Mouse (Mus musculus) lung, postnatal 10 days (tissue): ENCODE results near the gene Pacs2.

Experiments used
- DNase-seq: peaks from one replicate; pipeline ENCODE4 v3.0.0; 2021

Pacs2 gene

DNA sequence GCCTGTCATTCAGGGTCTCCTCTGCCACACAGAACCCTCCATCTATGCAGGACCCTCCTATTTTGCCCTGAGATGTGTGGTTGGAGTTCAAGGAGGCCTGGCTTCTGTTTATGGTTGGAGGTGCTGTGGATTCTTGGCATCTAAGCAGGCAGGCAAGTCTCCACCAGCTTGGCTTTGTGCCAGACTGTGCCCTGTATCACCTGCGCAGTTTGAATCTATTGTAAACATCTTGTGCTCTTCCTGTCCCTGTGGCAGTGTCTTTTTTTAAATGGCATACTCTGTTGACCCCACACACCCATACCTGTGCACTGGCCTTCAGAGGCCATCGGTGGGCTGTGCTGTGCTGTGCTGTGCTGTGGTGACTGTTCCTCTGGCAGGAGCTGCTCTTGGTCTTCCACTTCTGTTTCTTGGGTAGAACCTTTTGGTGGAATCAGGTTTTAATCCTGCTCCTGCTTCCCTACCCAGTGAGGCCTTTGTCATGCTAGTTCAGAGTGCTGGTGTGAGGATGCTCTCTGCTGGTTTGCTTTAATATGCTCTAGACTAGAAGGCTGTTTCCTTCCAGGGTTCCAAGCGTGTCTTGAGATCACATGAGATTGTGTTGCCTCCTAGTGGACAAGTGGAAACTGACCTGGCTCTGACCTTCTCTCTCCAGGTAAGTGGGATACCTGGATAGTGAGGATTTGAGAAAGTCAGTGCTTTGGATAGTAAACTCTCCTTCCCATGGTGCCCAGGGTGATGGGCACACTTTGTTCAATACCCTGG is 30.8 kb downstream of the Pacs2 start:
- DNase-seq, result peak; percentile 65

GRCm38 (mm10) chr12:113046861-113047260 is 32.6 kb downstream of the Pacs2 start:
- no peak for DNase-seq

GRCm38 (mm10) chr12:113048103-113048502 is 33.8 kb downstream of the Pacs2 start:
- peak; percentile 13 for DNase-seq

GRCm38 (mm10) chr12:113049836-113050235 is 35.5 kb downstream of the Pacs2 start:
- DNase-seq, result no peak

GRCm38 (mm10) chr12:113050671-113051070 is 36.4 kb downstream of the Pacs2 start:
- no peak for DNase-seq

DNA sequence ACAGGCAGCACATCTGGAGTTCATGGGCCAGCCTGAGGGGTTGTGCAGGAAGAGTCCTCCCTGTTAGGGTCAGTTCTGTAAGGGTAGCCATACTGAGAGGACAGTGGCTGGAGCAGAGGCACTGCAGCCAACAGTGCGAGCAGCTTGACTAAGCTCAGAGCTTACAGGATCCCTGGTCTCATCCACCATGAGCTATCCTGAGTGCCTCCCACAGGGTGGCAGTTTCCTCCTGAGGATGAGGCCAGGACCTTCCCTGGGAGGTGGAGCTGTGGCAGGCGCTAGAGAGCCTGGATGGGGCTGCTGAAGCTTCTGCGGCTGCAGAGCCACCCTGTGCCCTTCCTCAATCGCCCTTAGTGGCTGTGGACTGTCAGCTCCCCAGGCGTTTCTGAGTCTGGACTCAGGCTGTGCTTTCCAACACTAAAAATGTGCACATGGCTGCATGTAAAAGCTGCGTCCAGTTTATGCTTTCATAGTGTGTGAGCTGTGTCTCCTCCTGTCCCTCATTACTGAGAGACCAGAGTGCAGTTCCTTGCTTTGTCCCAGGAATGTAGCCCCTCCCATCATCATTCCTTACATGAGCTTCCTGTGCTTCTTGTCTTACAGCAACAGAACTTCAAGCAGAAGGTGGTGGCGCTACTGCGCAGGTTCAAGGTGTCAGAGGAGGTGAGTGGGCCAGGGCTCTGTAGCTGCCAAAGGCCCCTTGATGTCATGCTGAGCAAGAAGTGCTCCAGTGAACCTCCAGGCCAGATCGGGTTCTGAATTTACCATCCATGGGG is 37.5 kb downstream of the Pacs2 start:
- DNase-seq, result peak; percentile 43

DNA sequence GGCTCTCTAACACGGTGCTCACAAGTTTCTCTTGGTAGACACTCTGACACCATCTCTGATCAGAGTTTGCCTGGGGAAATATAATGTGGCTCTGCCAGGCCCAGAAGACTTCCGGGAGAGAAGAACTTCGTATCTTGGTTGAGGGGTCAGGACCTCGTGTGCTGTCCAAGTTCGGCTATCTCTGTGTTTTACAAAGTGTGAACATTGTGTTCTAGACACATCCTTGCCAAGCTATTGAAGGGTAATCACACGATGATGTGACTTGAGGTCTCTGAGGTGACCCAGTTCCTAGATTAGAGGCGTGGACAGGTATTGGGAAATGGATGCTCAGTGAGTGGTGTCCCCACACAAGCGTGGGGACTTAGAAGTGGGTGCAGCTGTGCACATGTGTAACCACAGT is 41.8 kb downstream of the Pacs2 start:
- DNase-seq, result no peak

DNA sequence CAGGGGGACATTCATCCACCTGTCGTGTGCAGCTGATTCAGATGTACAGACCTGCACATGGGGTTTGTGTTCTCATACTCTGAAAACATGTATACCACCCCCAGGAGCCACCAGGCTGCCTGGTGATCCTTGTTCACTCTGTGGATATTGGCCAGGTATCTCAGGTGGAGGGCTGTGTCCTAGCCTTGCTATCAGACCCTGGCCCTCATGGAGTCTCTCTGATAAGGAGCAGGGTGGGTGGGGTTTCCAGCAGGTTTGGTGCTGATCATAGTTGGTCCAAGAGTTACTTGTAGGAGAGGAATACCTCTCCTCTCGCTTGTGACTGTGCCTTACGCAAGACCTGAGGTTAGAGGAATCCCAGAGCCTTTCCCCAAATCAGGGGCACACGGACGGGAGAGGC is 45.9 kb downstream of the Pacs2 start:
- no peak for DNase-seq

GRCm38 (mm10) chr12:113061606-113062005 is 47.3 kb downstream of the Pacs2 start:
- DNase-seq, result no peak

DNA sequence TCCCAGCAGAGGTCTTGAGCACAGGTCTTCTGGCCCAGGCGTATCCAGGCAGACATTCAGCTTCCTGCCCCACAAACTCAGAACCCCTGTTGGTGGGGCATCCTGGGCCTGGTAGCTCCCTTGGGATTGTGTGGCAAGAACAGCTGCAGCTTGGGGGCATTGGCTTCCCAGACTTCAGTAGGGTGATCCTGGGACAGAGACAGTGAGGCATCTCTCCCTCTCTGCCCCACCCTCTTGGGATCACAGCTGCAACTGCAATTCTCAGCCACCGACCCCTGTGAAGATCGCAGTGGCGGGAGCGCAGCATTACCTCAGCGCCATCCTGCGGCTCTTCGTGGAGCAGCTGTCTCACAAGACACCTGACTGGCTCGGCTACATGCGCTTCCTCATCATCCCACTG is 47.9 kb downstream of the Pacs2 start:
- DNase-seq, result no peak

GRCm38 (mm10) chr12:113063700-113064099 is 49.4 kb downstream of the Pacs2 start:
- no peak for DNase-seq

- no peak for DNase-seq
These were observed 53.7 kb downstream of the Pacs2 start for GRCm38 (mm10) chr12:113068002-113068401.

DNA sequence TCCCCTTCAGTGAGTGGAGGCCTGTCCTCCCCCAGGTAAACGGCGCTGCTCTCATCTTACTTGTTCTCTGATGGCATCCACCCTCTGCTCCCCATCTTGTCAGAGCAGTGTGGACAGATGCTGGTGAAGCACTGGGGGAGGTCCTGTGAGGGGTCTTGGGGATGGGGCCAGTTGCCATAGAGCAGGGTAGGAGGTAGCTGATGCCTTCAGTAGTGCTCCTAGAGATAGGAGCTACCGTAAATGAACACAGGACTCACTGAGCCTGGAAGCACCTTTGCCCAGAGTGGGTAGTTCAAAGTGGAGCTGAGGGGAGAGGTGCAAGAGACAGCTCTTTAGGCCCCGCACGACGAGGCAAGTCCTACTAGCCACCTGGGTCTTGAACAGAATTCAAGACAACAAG is 55.1 kb downstream of the Pacs2 start:
- no peak for DNase-seq

DNA sequence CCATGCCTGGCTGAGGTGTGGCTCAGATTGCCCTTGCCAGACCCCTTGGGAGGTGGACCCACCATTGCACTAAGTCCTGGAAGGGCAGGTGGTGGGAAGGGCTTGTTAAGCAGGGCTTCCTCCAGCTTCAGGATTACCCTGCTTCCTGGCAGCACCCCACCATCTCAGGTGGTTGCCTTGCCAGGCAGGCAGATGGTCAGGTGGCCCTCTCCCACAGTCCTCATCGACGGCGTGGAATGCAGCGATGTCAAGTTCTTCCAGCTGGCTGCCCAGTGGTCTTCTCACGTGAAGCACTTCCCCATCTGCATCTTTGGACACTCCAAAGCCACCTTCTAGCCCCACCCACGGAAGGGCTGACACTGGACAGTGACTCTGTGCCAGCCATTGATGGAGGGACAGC is 57.0 kb downstream of the Pacs2 start:
- DNase-seq, result no peak

DNA sequence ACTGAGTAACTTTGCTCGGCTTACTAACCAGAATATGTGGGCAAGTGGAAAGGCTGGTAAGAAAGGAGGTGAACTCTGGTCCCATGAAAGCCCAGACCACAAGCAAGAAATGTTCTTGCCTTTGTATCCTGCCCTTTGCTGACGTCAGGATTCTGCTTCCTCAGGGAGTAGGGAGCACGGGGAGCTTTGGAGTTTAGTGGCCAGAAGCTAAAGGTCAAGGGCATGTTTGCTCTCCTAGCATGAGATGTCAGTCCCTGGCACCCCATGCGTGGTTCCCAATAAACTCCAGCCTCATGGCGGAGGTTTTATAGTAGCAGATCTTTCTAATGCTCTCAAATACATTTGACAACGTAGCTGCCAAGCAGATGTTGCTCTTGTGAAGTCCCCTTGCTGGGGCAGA is 57.5 kb downstream of the Pacs2 start:
- no peak for DNase-seq

DNA sequence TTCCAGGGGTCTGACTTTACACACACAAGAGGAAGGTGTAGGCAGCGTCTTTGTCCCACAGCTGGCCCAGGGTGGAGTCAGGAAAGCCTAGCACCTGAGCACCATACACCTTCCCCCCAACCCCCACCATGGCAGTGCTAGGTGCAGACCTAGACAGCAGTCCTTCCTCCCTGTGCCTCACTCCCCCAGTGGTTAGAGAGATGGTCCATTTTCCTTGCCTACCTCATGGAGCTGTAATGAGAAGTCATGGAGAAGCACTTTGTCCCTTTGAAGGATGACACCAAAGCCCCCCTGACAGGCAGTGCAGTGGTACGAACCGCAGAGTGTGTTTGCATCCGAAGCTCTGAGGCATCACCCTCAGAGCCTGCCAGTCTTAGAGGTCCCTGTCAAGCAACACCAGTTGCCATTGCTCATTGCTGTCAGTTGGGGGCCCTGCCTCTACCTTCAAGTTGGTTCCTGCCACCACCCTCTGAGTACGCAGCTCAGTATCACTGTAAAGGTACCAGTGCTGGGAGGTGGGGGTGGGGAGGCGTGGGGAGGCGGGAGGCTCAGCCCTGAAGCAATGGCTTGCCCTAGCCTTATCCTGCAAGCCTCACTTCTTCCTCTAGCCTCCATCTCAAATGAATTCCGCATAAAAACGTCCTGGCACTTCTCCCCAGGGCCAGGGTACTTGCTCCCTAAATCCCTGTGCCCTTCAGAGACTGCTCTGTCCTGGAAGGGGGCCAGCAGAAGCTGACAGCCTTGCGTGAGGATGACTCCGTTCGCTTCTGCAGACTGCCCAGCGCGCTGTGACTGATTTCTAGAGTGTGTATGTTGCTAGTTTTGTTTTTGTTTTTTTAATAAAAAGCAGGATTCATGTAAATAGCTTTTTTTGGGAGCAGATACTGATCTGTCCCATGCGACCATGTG is 59.4 kb downstream of the Pacs2 start:
- peak; percentile 38 for DNase-seq

DNA sequence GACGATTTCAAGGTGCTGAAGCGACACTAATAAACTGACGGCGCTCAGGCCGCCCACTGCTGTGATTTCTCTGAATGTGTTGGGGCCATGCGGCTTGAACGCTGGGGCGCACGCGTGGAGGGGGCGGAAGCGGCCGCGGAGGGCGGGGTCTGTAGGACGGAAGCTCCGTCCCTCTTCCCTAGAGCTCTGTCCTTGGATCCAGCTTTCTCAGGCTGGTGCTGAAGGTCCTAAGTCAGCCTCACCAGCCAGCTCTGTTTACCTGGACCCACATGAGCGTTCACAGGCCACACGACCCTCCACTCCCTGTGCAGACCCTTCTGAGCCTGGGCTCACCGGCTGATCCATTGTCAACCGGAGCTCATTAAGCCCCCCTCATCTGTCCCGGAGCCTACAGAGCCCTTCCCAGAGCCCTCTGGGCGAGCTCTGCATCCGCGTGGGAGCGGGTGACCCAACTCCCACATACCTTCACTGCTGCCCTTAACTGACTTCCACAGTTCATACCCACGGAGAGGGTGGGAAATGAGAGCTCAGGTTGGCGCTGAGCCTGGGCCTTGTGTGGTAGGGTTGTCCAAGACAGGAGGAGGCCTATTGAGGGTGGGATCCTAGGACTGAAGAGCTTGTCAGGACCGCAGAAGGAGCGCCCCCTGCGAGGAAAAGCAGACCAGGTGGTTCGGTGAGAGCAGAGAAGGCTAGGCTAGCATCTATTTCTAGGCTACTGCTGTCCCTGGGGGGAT is 60.2 kb downstream of the Pacs2 start, which contains the start of gene Tex22:
TSS of gene Tex22 (plus strand) at position 174 of the 734 bp plus-strand sequence.
- DNase-seq, result peak; percentile 92

GRCm38 (mm10) chr12:113075063-113075454 is 60.8 kb downstream of the Pacs2 start:
- DNase-seq, result peak; percentile 93

GRCm38 (mm10) chr12:113075486-113075885 is 61.2 kb downstream of the Pacs2 start:
- no peak for DNase-seq

DNA sequence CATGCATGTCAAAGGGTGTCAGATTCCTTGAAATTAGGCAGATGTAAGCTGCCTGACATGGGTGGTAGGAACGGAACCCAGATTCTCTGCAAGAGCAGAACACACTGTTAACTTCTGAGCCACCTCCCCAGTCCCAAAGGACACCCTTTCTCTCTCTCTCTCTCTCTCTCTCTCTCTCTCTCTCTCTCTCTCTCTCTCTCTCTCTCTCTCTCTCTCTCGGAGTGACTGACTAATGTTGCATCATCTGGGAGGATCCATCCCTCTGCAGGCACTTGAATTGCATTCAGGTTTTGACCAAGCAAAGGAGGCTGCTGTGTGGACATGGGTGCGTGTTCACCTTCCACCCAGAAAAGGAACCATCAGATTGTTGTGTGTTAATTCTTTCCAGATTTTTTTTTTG is 73.0 kb downstream of the Pacs2 start:
- DNase-seq, result no peak

DNA sequence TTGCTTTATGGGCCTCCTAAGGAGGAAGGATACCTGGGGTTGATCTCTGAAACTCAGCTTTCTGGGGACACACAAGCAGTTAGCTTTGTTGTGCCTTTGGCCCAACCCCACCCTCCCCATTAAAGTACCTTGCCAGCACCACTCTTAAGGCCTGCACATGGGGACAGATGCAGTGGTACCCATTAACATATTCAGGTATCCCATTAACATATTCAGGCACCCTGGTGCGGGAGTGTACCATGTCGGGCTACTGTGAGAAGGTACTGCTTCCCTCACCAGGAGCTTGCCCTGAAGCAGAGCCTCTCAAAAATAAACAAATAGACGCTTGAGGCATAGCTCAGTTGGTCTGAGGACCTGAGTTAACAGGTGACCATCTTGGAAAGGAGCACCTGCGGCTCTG is 73.7 kb downstream of the Pacs2 start:
- no peak for DNase-seq

- DNase-seq, result no peak
These were observed 74.8 kb downstream of the Pacs2 start for GRCm38 (mm10) chr12:113089107-113089506.

DNA sequence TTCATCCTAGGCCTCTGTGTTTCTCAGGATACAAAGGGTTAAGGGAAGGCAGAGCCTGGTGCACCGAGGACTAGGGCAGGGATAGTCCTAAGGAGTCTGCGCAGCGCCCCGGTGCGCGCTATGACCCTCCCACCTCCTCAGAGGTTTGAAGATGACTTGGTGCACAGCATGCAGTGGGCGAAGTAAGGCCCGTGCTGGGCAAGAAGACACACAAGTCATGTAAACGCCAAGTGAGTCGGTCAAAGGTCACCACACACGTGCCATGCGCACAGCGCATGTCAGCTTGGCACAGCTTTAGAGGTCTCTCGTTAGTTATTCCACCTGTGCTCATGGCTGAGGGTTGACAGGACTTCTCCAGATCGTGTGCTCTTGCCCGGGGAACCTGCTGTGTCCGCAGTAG is 75.7 kb downstream of the Pacs2 start:
- DNase-seq, result no peak
